Mouse (Mus musculus) urinary bladder, postnatal 14 days (tissue): ENCODE results near the gene Rph3al.

ENCODE experiments used
- DNase-seq: peaks from one replicate; pipeline ENCODE4 v3.0.0; 2021; ENCODE audit warnings: low spot score

Gene Rph3al

GRCm38 (mm10) chr11:75948789-75949188, 10.6 kb upstream of the Rph3al start:
- DNase-seq, result no peak

- no peak for DNase-seq
Observed at GRCm38 (mm10) chr11:75947223-75947622, 9.0 kb upstream of the Rph3al start.

- DNase-seq, result no peak
Observed at GRCm38 (mm10) chr11:75945805-75946450, 7.7 kb upstream of the Rph3al start.

- peak; percentile 41 for DNase-seq
Observed at GRCm38 (mm10) chr11:75937370-75937871, 808 bp downstream of the Rph3al start.

- DNase-seq, result peak; percentile 76
Observed at GRCm38 (mm10) chr11:75935819-75936430, 2.3 kb downstream of the Rph3al start.

GRCm38 (mm10) chr11:75934425-75934824, 3.8 kb downstream of the Rph3al start:
- no peak for DNase-seq

- DNase-seq, result no peak
Observed at GRCm38 (mm10) chr11:75933371-75933770, 4.9 kb downstream of the Rph3al start.

- no peak for DNase-seq
Observed at GRCm38 (mm10) chr11:75930911-75931678, 7.1 kb downstream of the Rph3al start.

- no peak for DNase-seq
Observed at GRCm38 (mm10) chr11:75930208-75930607, 8.0 kb downstream of the Rph3al start.

- no peak for DNase-seq
Observed at GRCm38 (mm10) chr11:75927881-75928280, 10.3 kb downstream of the Rph3al start.

GRCm38 (mm10) chr11:75926431-75927312, 11.6 kb downstream of the Rph3al start:
- peak; percentile 22 for DNase-seq

- DNase-seq, result no peak
Observed at GRCm38 (mm10) chr11:75925801-75926200, 12.4 kb downstream of the Rph3al start.

- no peak for DNase-seq
Observed at GRCm38 (mm10) chr11:75922741-75923140, 15.5 kb downstream of the Rph3al start.

GRCm38 (mm10) chr11:75919139-75919538, 19.1 kb downstream of the Rph3al start:
- DNase-seq, result no peak

- DNase-seq, result no peak
Observed at GRCm38 (mm10) chr11:75917340-75917739, 20.9 kb downstream of the Rph3al start.

- DNase-seq, result peak; percentile 74
Observed at GRCm38 (mm10) chr11:75913953-75914352, 24.3 kb downstream of the Rph3al start.

GRCm38 (mm10) chr11:75912944-75913657, 25.1 kb downstream of the Rph3al start:
- peak; percentile 69 for DNase-seq

GRCm38 (mm10) chr11:75911962-75912361, 26.3 kb downstream of the Rph3al start:
- no peak for DNase-seq

- no peak for DNase-seq
Observed at GRCm38 (mm10) chr11:75909702-75910429, 28.4 kb downstream of the Rph3al start.

- DNase-seq, result no peak
Observed at GRCm38 (mm10) chr11:75907406-75907805, 30.8 kb downstream of the Rph3al start.

GRCm38 (mm10) chr11:75906556-75906955, 31.7 kb downstream of the Rph3al start:
- DNase-seq, result no peak
